Mouse (Mus musculus) erythroblast, embryonic 14.5 days (primary cell): ENCODE results near the gene Cfap61. TPM values are rescaled to one million over a fixed set of nuclear protein-coding genes. Genes with fewer than 3 reads are reported as not detected.

Experiments
- H3K27me3 ChIP-seq: 2 replicates; pipeline ENCODE4 v1.6.1; 2012; ENCODE audit warnings: inconsistent platforms; ENCODE audit not compliant: control insufficient read depth
- H3K36me3 ChIP-seq: 2 replicates; pipeline ENCODE4 v1.6.1; 2012; ENCODE audit warnings: mild to moderate bottlenecking, inconsistent platforms; ENCODE audit not compliant: control insufficient read depth
- H3K4me1 ChIP-seq: 2 replicates; pipeline ENCODE4 v1.6.1; 2012; ENCODE audit warnings: inconsistent platforms; ENCODE audit not compliant: control insufficient read depth
- H3K4me3 ChIP-seq: replicated peaks from 2 replicates; pipeline ENCODE3; 2012; ENCODE audit warnings: moderate library complexity, mild to moderate bottlenecking, inconsistent platforms
- H3K9me3 ChIP-seq: 2 replicates; pipeline ENCODE4 v1.6.1; 2012; ENCODE audit warnings: low read length, inconsistent platforms, mixed read lengths; ENCODE audit not compliant: control insufficient read depth
- GATA1 ChIP-seq: IDR thresholded peaks from 2 replicates; pipeline ENCODE4 v1.6.1; 2012; ENCODE audit warnings: low read length, inconsistent platforms, mixed read lengths
- TAL1 ChIP-seq: IDR thresholded peaks from 3 replicates; pipeline ENCODE4 v1.6.1; 2012; ENCODE audit warnings: low read length, inconsistent platforms, mixed read lengths
- polyA plus RNA-seq: library from polyadenylated mRNA; stranded (reverse); fragments of >175 nt; gene quantifications from 2 replicates; pipeline ENCODE4 v1.2.3, GENCODE M21; 2012

Cfap61 gene
- polyA plus RNA-seq, 1 experiment, result not detected

- TF ChIP-seq GATA1 (no peak), TAL1 (no peak)
- no peaks in the 10 kb centered on the region for H3K36me3 ChIP-seq
- H3K9me3 ChIP-seq, result peaks cover 3% of the 10 kb centered on the region; the same call in 1 of the 2 replicates
- H3K4me3 ChIP-seq, result no peak overlapping the region
- H3K4me1 ChIP-seq, result peaks cover 5% of the 10 kb centered on the region
- H3K27me3 ChIP-seq, result peaks cover 80% of the 10 kb centered on the region
Measured at GRCm38 (mm10) chr2:146225818-146226217, 291.2 kb downstream of the Cfap61 start.

GRCm38 (mm10) chr2:146226484-146226883 lies 291.9 kb downstream of the Cfap61 start:
- Histone ChIP-seq H3K9me3 (peaks cover 3% of the 10 kb centered on the region; the same call in 1 of the 2 replicates), H3K27me3 (peaks cover 74% of the 10 kb centered on the region), H3K4me3 (no peak overlapping the region), H3K36me3 (no peaks in the 10 kb centered on the region), H3K4me1 (peaks cover 5% of the 10 kb centered on the region)
- no peak for TF ChIP-seq TAL1
- TF ChIP-seq GATA1, result no peak

- peaks cover 62% of the 10 kb centered on the region for H3K27me3 ChIP-seq
- TF ChIP-seq GATA1 (no peak), TAL1 (no peak)
- H3K4me3 ChIP-seq, result no peak overlapping the region
- H3K4me1 ChIP-seq, result no peaks in the 10 kb centered on the region
- no peaks in the 10 kb centered on the region for H3K9me3 ChIP-seq
- no peaks in the 10 kb centered on the region for H3K36me3 ChIP-seq
Measured at GRCm38 (mm10) chr2:146227646-146228045, 293.1 kb downstream of the Cfap61 start.

GRCm38 (mm10) chr2:146228435-146228834 lies 293.9 kb downstream of the Cfap61 start:
- Histone ChIP-seq H3K4me1 (no peaks in the 10 kb centered on the region), H3K9me3 (no peaks in the 10 kb centered on the region), H3K4me3 (no peak overlapping the region), H3K36me3 (no peaks in the 10 kb centered on the region), H3K27me3 (peaks cover 54% of the 10 kb centered on the region)
- TF ChIP-seq GATA1, result no peak
- TF ChIP-seq TAL1, result no peak

GRCm38 (mm10) chr2:146231485-146231884 lies 296.9 kb downstream of the Cfap61 start:
- Histone ChIP-seq H3K27me3 (peaks cover 24% of the 10 kb centered on the region), H3K36me3 (no peaks in the 10 kb centered on the region), H3K9me3 (no peaks in the 10 kb centered on the region), H3K4me3 (no peak overlapping the region), H3K4me1 (no peaks in the 10 kb centered on the region)
- no peak for TF ChIP-seq GATA1
- no peak for TF ChIP-seq TAL1

GRCm38 (mm10) chr2:146239196-146239747 lies 304.7 kb downstream of the Cfap61 start:
- no peak for TF ChIP-seq TAL1
- TF ChIP-seq GATA1, result no peak
- no peaks in the 10 kb centered on the region for H3K27me3 ChIP-seq
- H3K9me3 ChIP-seq, result no peaks in the 10 kb centered on the region
- H3K4me3 ChIP-seq, result no peak overlapping the region
- peaks cover 3% of the 10 kb centered on the region for H3K36me3 ChIP-seq
- H3K4me1 ChIP-seq, result no peaks in the 10 kb centered on the region

- peaks cover 3% of the 10 kb centered on the region for H3K36me3 ChIP-seq
Measured at GRCm38 (mm10) chr2:146244049-146244448, 309.5 kb downstream of the Cfap61 start.

GRCm38 (mm10) chr2:146245401-146245800 lies 310.8 kb downstream of the Cfap61 start:
- peaks cover 3% of the 10 kb centered on the region for H3K36me3 ChIP-seq
- H3K9me3 ChIP-seq, result no peaks in the 10 kb centered on the region
- no peaks in the 10 kb centered on the region for H3K27me3 ChIP-seq
- no peaks in the 10 kb centered on the region for H3K4me1 ChIP-seq
- no peak overlapping the region for H3K4me3 ChIP-seq
- TF ChIP-seq GATA1 (no peak), TAL1 (no peak)

More at GRCm38 (mm10) chr2:146244049-146244448, 309.5 kb downstream of the Cfap61 start:
- no peaks in the 10 kb centered on the region for H3K4me1 ChIP-seq
- no peaks in the 10 kb centered on the region for H3K9me3 ChIP-seq
- H3K4me3 ChIP-seq, result no peak overlapping the region
- no peaks in the 10 kb centered on the region for H3K27me3 ChIP-seq
- no peak for TF ChIP-seq TAL1
- TF ChIP-seq GATA1, result no peak

GRCm38 (mm10) chr2:146246409-146247075 lies 312.0 kb downstream of the Cfap61 start:
- no peak overlapping the region for H3K4me3 ChIP-seq
- no peaks in the 10 kb centered on the region for H3K4me1 ChIP-seq
- no peaks in the 10 kb centered on the region for H3K27me3 ChIP-seq
- no peaks in the 10 kb centered on the region for H3K9me3 ChIP-seq
- TF ChIP-seq GATA1, result no peak
- TF ChIP-seq TAL1, result no peak
- peaks cover 3% of the 10 kb centered on the region for H3K36me3 ChIP-seq

- no peak overlapping the region for H3K4me3 ChIP-seq
- no peak for TF ChIP-seq GATA1
- H3K27me3 ChIP-seq, result no peaks in the 10 kb centered on the region
- no peaks in the 10 kb centered on the region for H3K4me1 ChIP-seq
- H3K36me3 ChIP-seq, result peaks cover 3% of the 10 kb centered on the region
- H3K9me3 ChIP-seq, result no peaks in the 10 kb centered on the region
Measured at GRCm38 (mm10) chr2:146247576-146247975, 313.0 kb downstream of the Cfap61 start.
